Mouse (Mus musculus): ENCODE results near the gene Abcc4.
"Not testable (repeated sequence)": the region's sequence is repeated elsewhere in the genome, so short reads cannot be mapped to it uniquely, and the experiment has no call there.

Gene Abcc4

DNA sequence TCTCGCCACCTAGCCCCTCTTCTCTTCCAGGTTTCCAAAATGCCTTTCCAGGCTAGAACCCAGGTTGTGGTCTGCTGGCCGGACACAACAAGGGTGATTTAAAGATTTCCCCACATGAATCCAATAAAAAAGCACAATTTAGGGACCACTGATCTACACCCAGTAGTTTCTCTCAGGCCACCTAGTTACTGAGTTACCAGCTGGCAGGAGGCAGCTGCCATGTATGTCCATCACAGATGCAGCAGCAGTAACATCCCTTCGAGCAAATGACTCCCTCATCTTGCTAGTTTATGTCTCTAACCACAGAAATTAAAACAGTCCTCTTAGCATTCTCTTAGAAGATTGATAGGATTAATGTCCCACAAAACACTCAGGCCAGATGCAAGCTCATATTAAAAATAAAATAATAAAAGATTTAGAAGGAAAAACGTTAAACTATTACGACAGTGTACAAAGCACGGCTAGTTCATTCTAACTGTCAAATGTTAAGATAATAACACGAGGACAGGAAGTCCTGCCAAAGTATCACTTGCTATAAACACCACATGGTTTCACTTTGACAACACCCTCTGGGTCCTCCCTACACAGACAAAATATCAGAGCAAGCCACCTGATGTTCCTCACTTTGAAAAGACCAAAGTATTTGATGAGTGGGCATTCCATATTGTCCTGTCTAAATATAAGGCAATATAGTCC, 56.7 kb downstream of the Abcc4 start:
- in situ Hi-C loops (cut with MboI, MseI) = no loop called here

- in situ Hi-C loops (cut with MboI, MseI) = not testable (repeated sequence)
Observed at GRCm38 (mm10) chr14:118642940-118643591, 63.0 kb downstream of the Abcc4 start.

GRCm38 (mm10) chr14:118642140-118642539, 63.9 kb downstream of the Abcc4 start:
- in situ Hi-C loops (cut with MboI, MseI) = no loop called here

DNA sequence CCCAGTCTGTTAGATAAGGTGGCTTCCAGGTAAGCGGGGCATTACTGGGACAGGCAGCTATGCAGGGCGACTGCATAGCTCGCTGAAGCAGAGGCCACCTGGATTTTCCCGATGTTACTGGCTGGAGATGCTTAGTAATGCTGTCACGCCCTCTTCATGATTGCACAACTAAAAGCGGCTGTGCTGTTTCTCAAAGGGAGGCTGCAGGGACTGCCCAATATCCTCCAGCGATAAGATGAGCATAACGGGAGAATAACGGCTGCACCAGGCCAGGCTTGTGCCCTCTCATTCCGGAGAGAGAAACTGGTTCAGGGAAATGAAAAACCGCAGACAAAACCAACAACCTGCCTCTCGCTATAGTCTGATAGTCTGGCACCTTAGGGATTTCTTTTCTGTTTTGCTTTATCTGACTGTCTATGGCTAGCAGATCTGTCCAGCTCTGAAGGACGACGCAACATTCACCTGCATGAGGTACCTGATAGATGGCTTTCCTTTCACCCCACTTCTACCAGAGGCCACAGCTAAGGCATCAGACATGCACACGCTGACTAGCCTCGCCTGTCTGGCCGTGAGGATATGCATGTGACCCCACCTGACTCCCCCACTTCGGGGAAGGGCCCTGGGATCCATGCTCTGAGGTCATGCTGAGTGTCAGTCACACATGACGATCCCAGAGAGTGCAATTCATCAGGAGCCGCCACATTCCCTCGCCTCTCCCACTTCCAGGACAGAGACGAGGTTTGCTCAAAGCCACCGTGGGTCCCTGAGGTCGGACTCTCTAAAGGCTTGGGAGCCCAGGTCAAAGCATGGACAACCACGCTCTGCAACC, 67.4 kb downstream of the Abcc4 start:
- in situ Hi-C loops (cut with MboI, MseI) = loop anchor here in 1 of 2 experiments (5.0 kb wide), 1 partner anchor 74 kb away; no protein-coding TSS in a partner anchor

DNA sequence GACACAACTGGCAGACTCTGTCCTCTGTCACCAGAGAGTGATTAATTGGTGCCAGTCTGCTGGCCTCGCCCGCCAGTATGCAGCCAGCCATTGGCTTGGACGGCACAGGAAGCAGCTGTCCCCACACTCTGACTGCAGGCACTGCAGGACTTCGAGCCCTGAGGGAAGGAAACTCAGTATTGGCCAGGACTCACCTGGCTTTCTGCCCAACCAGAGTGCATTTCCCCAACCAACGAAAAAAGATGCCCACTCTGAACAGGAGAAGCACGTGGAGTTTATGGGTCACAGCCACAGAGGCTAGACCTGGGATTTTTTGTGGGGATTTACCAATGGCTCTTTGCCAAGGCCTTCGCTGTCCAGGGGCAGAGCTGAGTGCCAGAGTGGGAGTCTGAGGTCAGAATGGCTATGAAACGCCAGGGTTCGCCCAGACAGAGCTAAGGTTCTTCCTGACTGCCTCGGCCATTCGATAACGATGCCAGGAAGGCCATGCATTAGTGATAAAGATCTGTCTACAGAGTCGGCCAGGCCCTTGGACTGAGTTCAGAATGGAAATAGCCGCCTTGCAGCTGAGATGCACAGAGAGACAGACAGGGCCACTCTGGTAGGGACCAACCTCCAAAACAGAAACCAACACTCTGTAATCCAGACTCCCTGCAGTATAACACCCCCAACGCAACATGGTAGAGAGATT, 70.4 kb downstream of the Abcc4 start:
- in situ Hi-C loops (cut with MboI, MseI) = loop anchor here in 1 of 2 experiments (5.0 kb wide), 1 partner anchor 77 kb away; no protein-coding TSS in a partner anchor

DNA sequence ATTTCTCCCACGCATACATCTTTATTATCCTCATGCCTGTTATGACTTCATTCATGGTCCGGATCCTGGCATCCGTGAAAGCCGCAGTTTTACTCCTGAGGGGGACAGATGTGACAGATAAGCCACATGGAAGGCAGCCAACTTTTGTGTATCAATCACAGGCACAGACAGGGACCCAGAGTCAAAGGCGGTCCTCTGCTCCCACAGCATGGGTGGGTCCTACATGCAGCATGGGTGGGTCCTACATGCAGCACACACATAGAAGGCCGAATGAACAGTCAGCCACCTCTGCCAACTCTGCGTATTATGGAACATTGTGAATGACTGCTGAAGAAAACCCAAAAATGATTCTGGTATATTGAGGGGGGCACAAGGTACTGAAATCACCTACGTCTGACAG, 76.4 kb downstream of the Abcc4 start:
- in situ Hi-C loops (cut with MboI, MseI) = no loop called here

DNA sequence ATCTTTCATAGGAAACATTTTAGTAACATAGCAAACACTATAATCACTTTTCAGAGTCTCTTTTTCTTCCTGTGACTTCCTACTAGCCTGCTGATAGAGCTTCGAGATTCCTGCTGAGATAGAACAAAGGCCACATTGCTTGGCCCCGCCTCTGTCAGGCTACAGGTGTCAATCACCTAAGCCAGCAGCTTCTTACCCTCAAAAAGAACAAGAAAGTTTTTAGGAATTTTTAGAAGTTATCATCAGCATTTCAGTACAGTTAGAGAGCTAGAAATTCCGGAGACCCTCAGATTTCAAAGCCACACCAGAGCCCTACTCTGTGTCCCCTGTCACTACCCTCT, 84.6 kb downstream of the Abcc4 start:
- in situ Hi-C loops (cut with MboI, MseI) = no loop called here

- in situ Hi-C loops (cut with MboI, MseI) = no loop called here
Observed at GRCm38 (mm10) chr14:118620773-118621448, 85.1 kb downstream of the Abcc4 start.

DNA sequence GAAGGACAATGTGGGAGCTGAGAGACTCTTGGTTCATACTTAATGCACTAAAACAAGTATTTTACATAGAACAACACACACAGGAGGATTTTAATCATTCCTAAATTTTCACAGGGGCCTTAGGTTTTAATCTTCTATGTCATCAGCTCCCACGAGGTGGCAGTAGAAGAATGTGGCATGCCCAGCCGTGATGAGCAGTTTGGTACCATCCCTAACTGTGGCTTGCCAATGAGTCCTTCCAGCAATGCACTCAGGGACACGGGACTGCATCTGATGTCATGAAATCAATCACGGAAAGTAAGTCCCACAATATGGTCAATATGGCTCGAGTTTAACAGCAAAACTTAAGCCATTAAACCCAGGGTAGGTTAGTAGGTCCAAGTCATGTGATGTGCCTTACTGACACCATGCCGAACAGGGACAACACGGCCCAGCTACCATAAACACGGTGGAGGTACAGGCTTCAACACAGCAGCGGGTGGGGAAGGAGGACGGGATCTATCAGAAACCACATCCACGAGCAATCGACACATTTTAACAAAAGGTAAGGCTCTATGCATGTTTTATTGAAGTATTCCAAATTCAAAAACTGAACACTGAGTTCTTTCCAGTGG, 89.2 kb downstream of the Abcc4 start:
- in situ Hi-C loops (cut with MboI, MseI) = loop anchor here in 1 of 2 experiments (5.0 kb wide), 1 partner anchor 150 kb away; no protein-coding TSS in a partner anchor

DNA sequence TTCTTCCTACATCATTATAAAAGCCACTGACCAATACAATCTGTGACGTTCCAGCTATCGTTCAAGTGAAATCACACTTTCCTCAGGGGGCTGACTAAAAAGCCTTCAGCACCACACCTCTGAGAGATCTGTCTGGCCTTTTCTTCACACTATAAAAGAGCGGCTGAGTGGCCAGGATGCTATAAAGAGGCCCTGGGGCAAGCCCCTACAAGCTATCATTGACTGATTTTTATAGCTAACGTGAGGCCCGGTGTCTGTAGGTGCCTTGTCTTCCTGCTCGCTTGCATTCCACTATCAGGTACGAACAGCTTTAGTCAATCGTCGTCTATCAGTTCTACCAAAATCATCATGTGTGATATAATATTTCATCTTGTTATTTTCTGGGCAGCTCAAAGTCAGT, 92.3 kb downstream of the Abcc4 start:
- in situ Hi-C loops (cut with MboI, MseI) = loop anchor here in 1 of 2 experiments (5.0 kb wide), 1 partner anchor 154 kb away; no protein-coding TSS in a partner anchor

- in situ Hi-C loops (cut with MboI, MseI) = loop anchor here in 1 of 2 experiments (5.0 kb wide), 1 partner anchor 156 kb away; no protein-coding TSS in a partner anchor
Observed at GRCm38 (mm10) chr14:118611714-118612113, 94.3 kb downstream of the Abcc4 start.

GRCm38 (mm10) chr14:118610786-118611185, 95.2 kb downstream of the Abcc4 start:
- in situ Hi-C loops (cut with MboI, MseI) = loop anchor here in 1 of 2 experiments (5.0 kb wide), 1 partner anchor 157 kb away; no protein-coding TSS in a partner anchor

GRCm38 (mm10) chr14:118608816-118609465, 97.1 kb downstream of the Abcc4 start:
- in situ Hi-C loops (cut with MboI, MseI) = loop anchor here in 1 of 2 experiments (10.0 kb wide), 1 partner anchor 576 kb away; no protein-coding TSS in a partner anchor

DNA sequence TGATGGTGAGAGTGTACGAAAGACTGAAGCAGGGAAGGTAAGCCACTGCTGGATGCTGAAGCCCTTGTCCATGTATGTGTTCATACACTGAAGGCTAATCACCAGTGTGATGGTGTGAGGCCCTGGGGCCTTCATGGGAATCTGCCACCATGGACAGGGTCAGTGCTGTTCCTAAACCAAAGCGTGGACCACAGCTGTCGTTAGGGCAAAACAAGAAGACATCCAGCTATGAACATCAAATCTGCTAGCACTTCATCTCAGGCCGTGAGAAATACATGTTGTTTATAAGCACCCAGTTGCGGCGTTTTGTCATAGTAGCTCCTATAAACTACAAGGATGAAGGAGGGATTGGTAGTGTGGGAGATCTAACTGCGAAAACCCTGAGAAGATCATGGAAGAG, 97.7 kb downstream of the Abcc4 start:
- in situ Hi-C loops (cut with MboI, MseI) = loop anchor here in 1 of 2 experiments (10.0 kb wide), 1 partner anchor 576 kb away; no protein-coding TSS in a partner anchor

GRCm38 (mm10) chr14:118606476-118606875, 99.5 kb downstream of the Abcc4 start:
- in situ Hi-C loops (cut with MboI, MseI) = loop anchor here in 1 of 2 experiments (10.0 kb wide), 1 partner anchor 578 kb away; no protein-coding TSS in a partner anchor

DNA sequence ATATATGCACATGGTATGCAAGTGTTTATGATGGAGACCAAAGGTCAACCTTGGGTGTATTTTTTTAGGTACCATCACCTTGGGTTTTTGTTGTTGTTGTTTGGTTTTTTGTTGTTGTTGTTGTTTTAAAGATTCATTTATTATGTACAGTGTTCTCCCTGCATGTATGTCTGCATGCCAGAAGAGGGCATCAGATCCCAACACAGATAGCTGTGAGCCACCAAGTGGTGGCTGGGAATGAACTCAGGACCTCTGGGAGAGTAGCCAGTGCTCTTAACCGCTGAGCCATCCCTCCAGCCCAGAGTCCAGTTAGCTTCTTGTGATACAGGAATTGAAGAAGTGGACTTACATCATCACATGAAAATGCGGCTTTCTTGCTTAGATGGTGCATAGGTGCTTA, 101.1 kb downstream of the Abcc4 start:
- in situ Hi-C loops (cut with MboI, MseI) = loop anchor here in 1 of 2 experiments (10.0 kb wide), 1 partner anchor 580 kb away; no protein-coding TSS in a partner anchor

- in situ Hi-C loops (cut with MboI, MseI) = loop anchor here in 1 of 2 experiments (10.0 kb wide), 1 partner anchor 583 kb away; no protein-coding TSS in a partner anchor
Observed at GRCm38 (mm10) chr14:118602031-118602430, 104.0 kb downstream of the Abcc4 start.

GRCm38 (mm10) chr14:118600746-118601145, 105.3 kb downstream of the Abcc4 start:
- in situ Hi-C loops (cut with MboI, MseI) = loop anchor here in 1 of 2 experiments (10.0 kb wide), 1 partner anchor 584 kb away; no protein-coding TSS in a partner anchor

DNA sequence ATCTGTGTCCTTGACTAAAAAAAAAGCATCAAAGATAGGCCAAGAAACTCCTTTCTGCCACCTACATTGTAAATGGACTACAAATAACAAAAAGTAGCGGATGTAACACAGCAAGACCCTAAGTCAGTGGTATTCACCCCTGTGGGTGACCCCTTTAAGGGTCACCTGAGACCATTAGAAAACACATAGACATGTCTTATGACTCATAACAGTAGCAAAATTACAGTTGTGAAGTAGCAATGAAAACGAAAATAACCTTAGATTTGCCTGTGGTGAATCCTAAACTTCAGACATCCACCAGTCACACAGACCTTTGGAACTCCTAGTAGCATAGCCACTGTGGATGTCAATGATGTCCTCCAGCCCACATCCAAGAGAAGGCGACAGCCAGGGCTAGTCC, 107.3 kb downstream of the Abcc4 start:
- in situ Hi-C loops (cut with MboI, MseI) = no loop called here
